ENCODE assay signal across 8 mouse cellular contexts in genomic region chr9:61558621-61559020, GRCm38 (mm10).
A peak's percentile ranks its signal among the peaks of the same experiment; 100 is the strongest.
DNase-seq lines count a peak whose midpoint lies in the region; ATAC-seq and TF ChIP-seq lines count a peak whose summit lies in the region.

No protein-coding gene starts in this region.

- H3K4me2 ChIP-seq in hindbrain, embryonic 15.5 days: no peak overlapping the region
- no peak overlapping the region for H3K4me2 ChIP-seq in intestine, postnatal 0 days (replicated peaks; ENCODE audit: low read depth)

- no peak overlapping the region for H3K27ac ChIP-seq in hindbrain, embryonic 15.5 days (replicated peaks)
- H3K27ac ChIP-seq in hindbrain, embryonic 10.5 days: no peak overlapping the region
- H3K27ac ChIP-seq in intestine, postnatal 0 days (ENCODE audit: low read depth, low read length): no peak overlapping the region

- no peaks in the 10 kb centered on the region for H3K9me3 ChIP-seq in hindbrain, embryonic 15.5 days
- no peaks in the 10 kb centered on the region for H3K9me3 ChIP-seq in hindbrain, embryonic 10.5 days
- no peaks in the 10 kb centered on the region for H3K9me3 ChIP-seq in intestine, postnatal 0 days (ENCODE audit: control insufficient read depth)

- H3K27me3 ChIP-seq in hindbrain, embryonic 15.5 days: 0 out of 2 replicates have a peak, but pooled peaks cover 7% of the 10 kb centered on the region
- H3K27me3 ChIP-seq in hindbrain, embryonic 10.5 days (ENCODE audit: insufficient read depth, poor library complexity, severe bottlenecking): peaks cover 5% of the 10 kb centered on the region
- H3K27me3 ChIP-seq in intestine, postnatal 0 days (replicated peaks; ENCODE audit: control insufficient read depth, insufficient read depth, low read length): no peaks in the 10 kb centered on the region

- H3K9ac ChIP-seq in hindbrain, embryonic 15.5 days: no peak overlapping the region
- no peak overlapping the region for H3K9ac ChIP-seq in intestine, postnatal 0 days (ENCODE audit: low read depth, low read length)

- TF ChIP-seq CTCF in intestine, postnatal 0 days (IDR thresholded peaks at IDR 0.05; ENCODE audit: low read depth): no peak

- no peak overlapping the region for H3K4me3 ChIP-seq in hindbrain, embryonic 15.5 days
- H3K4me3 ChIP-seq in hindbrain, embryonic 10.5 days: no peak overlapping the region
- H3K4me3 ChIP-seq in intestine, postnatal 0 days (ENCODE audit: low read depth, low read length): no peak overlapping the region

- DNase-seq in hindbrain, embryonic 10.5 days (ENCODE audit: low spot score): no peak
- DNase-seq in brain, adult 2 months (ENCODE audit: low read depth, low spot score): peak; percentile 62
- peak; percentile 17 to 44 for DNase-seq in frontal cortex, postnatal 36 days (ENCODE audit: low spot score in 2 of 2)
- DNase-seq in layer of hippocampus, postnatal 10 days (ENCODE audit: low spot score in 2 of 2): peak; percentile 46 to 48
- no peak for DNase-seq in yolk sac, embryonic 10.5 days (ENCODE audit: low spot score)
- no peak for DNase-seq in adrenal gland, postnatal 10 days

- no peaks in the 10 kb centered on the region for H3K36me3 ChIP-seq in hindbrain, embryonic 15.5 days
- H3K36me3 ChIP-seq in hindbrain, embryonic 10.5 days: no peaks in the 10 kb centered on the region
- no peaks in the 10 kb centered on the region for H3K36me3 ChIP-seq in intestine, postnatal 0 days (ENCODE audit: control insufficient read depth, insufficient read depth)

- H3K4me1 ChIP-seq in hindbrain, embryonic 15.5 days (replicated peaks): peaks cover 33% of the 10 kb centered on the region
- H3K4me1 ChIP-seq in hindbrain, embryonic 10.5 days (replicated peaks): peaks cover 39% of the 10 kb centered on the region
- H3K4me1 ChIP-seq in intestine, postnatal 0 days (replicated peaks; ENCODE audit: control insufficient read depth, insufficient read depth, low read length): no peaks in the 10 kb centered on the region

- 60% methylated on average over 10 of the region's 10 CpGs for WGBS in hindbrain, embryonic 15.5 days
- WGBS in hindbrain, embryonic 10.5 days: 80% methylated on average over 10 of the region's 10 CpGs
- WGBS in intestine, postnatal 0 days: 83% methylated on average over 10 of the region's 10 CpGs

- peak; percentile 81 for ATAC-seq in hindbrain, embryonic 15.5 days (ENCODE audit: low FRiP score, low read depth)
- ATAC-seq in intestine, postnatal 0 days: no peak

Comparison
In these comparisons a context has a peak if more than half of its experiments do, and no peak if none do; other contexts are left out.
1. DNase-seq: peak in brain, adult 2 months (single experiment), frontal cortex, postnatal 36 days (2 of 2) and layer of hippocampus, postnatal 10 days (2 of 2); none in hindbrain, embryonic 10.5 days (single experiment), yolk sac, embryonic 10.5 days (single experiment) and adrenal gland, postnatal 10 days (single experiment).